In the genomic region with DNA sequence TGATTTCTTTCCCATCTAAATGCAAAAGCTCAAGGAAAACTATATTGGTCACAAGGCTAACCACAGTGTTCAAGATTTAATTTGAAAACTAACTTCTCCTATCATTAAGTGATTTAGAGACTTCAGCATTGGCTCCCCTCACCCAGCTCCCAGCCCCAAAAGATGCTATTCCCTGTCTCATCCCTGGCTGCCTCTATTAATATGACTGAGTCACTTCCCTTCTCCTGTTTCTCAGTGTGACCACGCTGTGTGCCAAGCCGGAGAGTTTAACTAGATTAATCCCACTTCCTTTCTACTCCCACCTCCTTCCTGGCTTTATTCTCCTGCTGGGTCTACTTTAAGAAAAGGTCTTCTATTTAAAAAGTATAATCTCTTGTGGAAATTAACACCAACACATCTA, we compare ENCODE assay signal across 11 mouse cellular contexts.
DNase-seq lines count a peak whose midpoint lies in the region; ATAC-seq and TF ChIP-seq lines count a peak whose summit lies in the region.
"Had no signal": no experiment of that assay in that cellular context is flagged by ENCODE, and none has a peak within 500 bp of the region (broad histone marks: within the 10 kb centered on the region; RNA-seq: fewer than 3 reads in every experiment).

No protein-coding gene starts in this region.

- no peak overlapping the region for H3K4me2 ChIP-seq in limb, embryonic 15.5 days
- H3K4me2 ChIP-seq in stomach, postnatal 0 days (replicated peaks; ENCODE audit: low read depth), result no peak overlapping the region
- H3K4me2 ChIP-seq in midbrain, embryonic 13.5 days (replicated peaks), result no peak overlapping the region
- H3K4me2 ChIP-seq: limb, embryonic 13.5 days; neural tube, embryonic 15.5 days had no signal

- peaks cover 9% of the 10 kb centered on the region; the same call in 1 of the 2 replicates for H3K4me1 ChIP-seq in limb, embryonic 15.5 days
- peaks cover 13% of the 10 kb centered on the region; the same call in 1 of the 2 replicates for H3K4me1 ChIP-seq in limb, embryonic 10.5 days
- H3K4me1 ChIP-seq in stomach, postnatal 0 days (replicated peaks; ENCODE audit: control insufficient read depth, insufficient read depth), result no peaks in the 10 kb centered on the region
- H3K4me1 ChIP-seq in midbrain, embryonic 13.5 days (replicated peaks), result no peaks in the 10 kb centered on the region
- H3K4me1 ChIP-seq: limb, embryonic 13.5 days; neural tube, embryonic 15.5 days had no signal

- H3K9ac ChIP-seq in limb, embryonic 15.5 days, result no peak overlapping the region
- H3K9ac ChIP-seq in stomach, postnatal 0 days (ENCODE audit: low read length), result no peak overlapping the region
- no peak overlapping the region for H3K9ac ChIP-seq in midbrain, embryonic 13.5 days (replicated peaks)
- H3K9ac ChIP-seq: limb, embryonic 13.5 days; neural tube, embryonic 15.5 days had no signal

- no peak for TF ChIP-seq EP300 in stomach, postnatal 0 days (optimal IDR thresholded peaks at IDR 0.05)

- intact Hi-C loops in heart, postnatal 14 days (cut with DNase I), result no loop called here

- no peak for ATAC-seq in limb, embryonic 15.5 days (ENCODE audit: insufficient number of reproducible peaks, low FRiP score, low TSS enrichment, low read depth)
- no peak for ATAC-seq in stomach, postnatal 0 days (ENCODE audit: low FRiP score, low TSS enrichment)
- no peak for ATAC-seq in midbrain, embryonic 13.5 days

- no peak overlapping the region for H3K4me3 ChIP-seq in limb, embryonic 15.5 days
- H3K4me3 ChIP-seq in limb, embryonic 10.5 days, result no peak overlapping the region
- H3K4me3 ChIP-seq in stomach, postnatal 0 days (ENCODE audit: low read depth, low read length), result no peak overlapping the region
- no peak overlapping the region for H3K4me3 ChIP-seq in midbrain, embryonic 13.5 days (replicated peaks)
- H3K4me3 ChIP-seq: limb, embryonic 13.5 days; neural tube, embryonic 15.5 days had no signal

- 0 out of 2 replicates have a peak overlapping the region, but pooled peaks have one; percentile 13 for H3K27ac ChIP-seq in limb, embryonic 15.5 days
- H3K27ac ChIP-seq in limb, embryonic 10.5 days, result no peak overlapping the region
- no peak overlapping the region for H3K27ac ChIP-seq in stomach, postnatal 0 days (replicated peaks)
- no peak overlapping the region for H3K27ac ChIP-seq in midbrain, embryonic 13.5 days
- H3K27ac ChIP-seq: limb, embryonic 13.5 days; neural tube, embryonic 15.5 days had no signal

- H3K27me3 ChIP-seq in limb, embryonic 15.5 days, result no peaks in the 10 kb centered on the region
- H3K27me3 ChIP-seq in limb, embryonic 10.5 days (ENCODE audit: low read depth, poor library complexity, severe bottlenecking), result no peaks in the 10 kb centered on the region
- no peaks in the 10 kb centered on the region for H3K27me3 ChIP-seq in stomach, postnatal 0 days (ENCODE audit: control insufficient read depth, insufficient read depth, low read length)
- H3K27me3 ChIP-seq in midbrain, embryonic 13.5 days, result no peaks in the 10 kb centered on the region
- H3K27me3 ChIP-seq: limb, embryonic 13.5 days; neural tube, embryonic 15.5 days had no signal

- peak; percentile 35 to 40 for DNase-seq in cerebellum, postnatal 14 days
- DNase-seq in cerebellum, postnatal 36 days, result no peak
- DNase-seq in limb, embryonic 10.5 days (ENCODE audit: low spot score), result no peak
- peak; percentile 31 to 47 for DNase-seq in heart, postnatal 14 days
- peak; percentile 52 for DNase-seq in lung, postnatal 36 days
- DNase-seq in stomach, postnatal 0 days (ENCODE audit: low spot score), result no peak
- DNase-seq: cerebellum, adult 9-11 months had no signal

- no peaks in the 10 kb centered on the region for H3K9me3 ChIP-seq in limb, embryonic 15.5 days
- H3K9me3 ChIP-seq in limb, embryonic 10.5 days (replicated peaks), result no peaks in the 10 kb centered on the region
- no peaks in the 10 kb centered on the region for H3K9me3 ChIP-seq in stomach, postnatal 0 days (ENCODE audit: control insufficient read depth, low read length)
- no peaks in the 10 kb centered on the region for H3K9me3 ChIP-seq in midbrain, embryonic 13.5 days
- H3K9me3 ChIP-seq: limb, embryonic 13.5 days; neural tube, embryonic 15.5 days had no signal

- no peak for TF ChIP-seq CTCF in stomach, postnatal 0 days (IDR thresholded peaks at IDR 0.05; ENCODE audit: low read depth)

- WGBS in limb, embryonic 15.5 days, result 40% methylated on average over 2 of the region's 2 CpGs
- WGBS in limb, embryonic 10.5 days, result 73% methylated on average over 2 of the region's 2 CpGs
- WGBS in stomach, postnatal 0 days, result 29% methylated on average over 2 of the region's 2 CpGs
- 66% methylated on average over 2 of the region's 2 CpGs for WGBS in midbrain, embryonic 13.5 days

- peaks cover 9% of the 10 kb centered on the region for H3K36me3 ChIP-seq in limb, embryonic 15.5 days
- H3K36me3 ChIP-seq in limb, embryonic 10.5 days, result no peaks in the 10 kb centered on the region
- no peaks in the 10 kb centered on the region for H3K36me3 ChIP-seq in stomach, postnatal 0 days (ENCODE audit: control insufficient read depth, insufficient read depth, low read length)
- no peaks in the 10 kb centered on the region for H3K36me3 ChIP-seq in midbrain, embryonic 13.5 days
- H3K36me3 ChIP-seq: neural tube, embryonic 15.5 days had no signal

Comparison
In these comparisons a context has a peak if more than half of its experiments do, and no peak if none do; other contexts are left out.
1. DNase-seq: peak in cerebellum, postnatal 14 days (2 of 2), heart, postnatal 14 days (2 of 2) and lung, postnatal 36 days (single experiment); none in cerebellum, postnatal 36 days (0 of 2), limb, embryonic 10.5 days (single experiment) and stomach, postnatal 0 days (single experiment).